Mouse (Mus musculus): ENCODE data around the gene Atp13a5.

DNA sequence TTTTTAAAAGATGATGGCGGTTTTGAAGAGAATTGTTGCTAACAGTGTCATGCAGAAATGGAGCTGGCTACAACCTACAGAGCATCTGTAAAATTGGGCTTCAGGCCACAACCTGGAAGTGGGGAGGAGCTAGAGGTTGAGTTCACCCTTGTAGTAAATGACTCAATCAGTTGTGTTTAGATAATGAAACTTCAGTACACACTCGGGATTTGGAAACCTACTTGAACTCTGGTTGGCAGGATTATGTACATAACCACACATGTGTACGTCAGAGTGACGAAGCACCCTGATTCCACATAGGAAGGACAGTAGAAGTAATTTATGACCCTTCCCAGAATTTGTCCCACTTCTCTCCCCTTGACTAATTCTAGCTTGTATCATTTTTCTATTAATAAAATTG lies 124.2 kb downstream of the Atp13a5 start:
- TF ChIP-seq CTCF (IDR thresholded peaks at IDR 0.05; ENCODE audit: borderline replicate concordance, extremely low read depth, insufficient read depth, insufficient read length) (no peak), POLR2A (IDR thresholded peaks at IDR 0.05; ENCODE audit: borderline replicate concordance, extremely low read depth, insufficient read depth, insufficient read length, poor library complexity, severe bottlenecking) (no peak)
